Mouse (Mus musculus) E14TG2a.4 (cell line): Measurements from ENCODE around the gene Aatk.

ENCODE experiments used
- CTCF ChIP-seq: conservative IDR thresholded peaks from 2 replicates; pipeline ENCODE4 v1.5.1; 2014; ENCODE audit warnings: low read length
- NANOG ChIP-seq: IDR thresholded peaks from 2 replicates; pipeline ENCODE4 v1.6.1; 2014; ENCODE audit warnings: borderline replicate concordance, low read length, mixed read lengths

DNA sequence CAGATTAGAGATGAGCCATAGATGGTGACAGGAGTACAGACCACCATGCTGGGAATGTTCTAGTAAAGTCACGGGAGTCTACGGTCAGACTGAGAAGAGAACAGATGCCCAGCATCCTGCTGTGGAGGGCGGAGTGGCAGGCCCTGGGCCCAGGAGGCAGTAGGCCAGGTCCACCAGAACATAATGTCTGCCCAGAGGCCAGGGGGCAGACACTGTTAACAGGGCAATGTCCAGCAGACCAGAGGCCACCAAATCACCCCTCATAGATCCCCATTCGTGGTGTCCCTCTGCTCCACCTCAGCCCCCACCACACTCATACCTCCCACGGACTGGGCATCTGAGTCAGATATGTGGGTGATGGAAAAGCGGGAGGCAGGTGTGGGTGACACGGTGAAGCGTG lies 38.0 kb downstream of the Aatk start:
- no peak for TF ChIP-seq CTCF
- no peak for TF ChIP-seq NANOG
